Mouse (Mus musculus) spleen, adult 2 months (tissue): ENCODE data around the gene Tns1. TPM values are rescaled to one million over a fixed set of nuclear protein-coding genes. Genes with fewer than 3 reads are reported as not detected.

ENCODE experiments used
- DNase-seq, 2 experiments: peaks; one replicate each; pipeline versions ENCODE4 v3.0.0 to v3.0.0-alpha.2; 2012 to 2021; ENCODE audit warnings: low spot score in 2 of 2, low read depth in 1 of 2
- H3K27ac ChIP-seq: fragments of 200-500 bp; 2 replicates; pipeline ENCODE4 v1.5.1; 2012; ENCODE audit warnings: low read length, inconsistent platforms; ENCODE audit not compliant: insufficient read depth
- H3K27me3 ChIP-seq: fragments of 200-500 bp; 2 replicates; pipeline ENCODE4 v1.6.1; 2012; ENCODE audit warnings: mild to moderate bottlenecking, moderate library complexity, low read length, inconsistent platforms; ENCODE audit not compliant: control insufficient read depth, insufficient read depth
- H3K36me3 ChIP-seq: fragments of 200-500 bp; 2 replicates; pipeline ENCODE4 v1.6.1; 2012; ENCODE audit warnings: mild to moderate bottlenecking, low read length, inconsistent platforms; ENCODE audit not compliant: control insufficient read depth, insufficient read depth
- H3K4me1 ChIP-seq: fragments of 200-500 bp; 2 replicates; pipeline ENCODE4 v1.6.1; 2011; ENCODE audit warnings: inconsistent platforms; ENCODE audit not compliant: control insufficient read depth, insufficient read depth, insufficient read length
- H3K4me3 ChIP-seq: fragments of 200-500 bp; 2 replicates; pipeline ENCODE4 v1.5.1; 2011; ENCODE audit warnings: mild to moderate bottlenecking, inconsistent platforms; ENCODE audit not compliant: insufficient read depth, insufficient read length; ENCODE audit errors: extremely low read depth
- CTCF ChIP-seq: fragments of 200-500 bp; IDR thresholded peaks from 2 replicates; pipeline ENCODE4 v1.5.1; 2011; ENCODE audit warnings: mild to moderate bottlenecking, inconsistent platforms; ENCODE audit not compliant: insufficient read depth, insufficient read length, insufficient replicate concordance; ENCODE audit errors: extremely low read depth
- POLR2A ChIP-seq: fragments of 200-500 bp; IDR thresholded peaks from 2 replicates; pipeline ENCODE4 v1.6.1; 2011; ENCODE audit warnings: low read depth, low read length, inconsistent platforms
- WGBS: fragments of 180-500 bp; shearing (Covaris S2); methylation state at CpG from one replicate; pipeline ENCODE4 v1.1.7; 2018; 5-methylcytosine and 5-hydroxymethylcytosine counted together
- polyA plus RNA-seq: library from polyadenylated mRNA; depleted of rRNA; stranded (reverse); fragments of >200 nt; gene quantifications from 2 replicates; pipeline ENCODE4 v1.2.3, GENCODE M21; 2012

Tns1 gene
- polyA plus RNA-seq, 1 experiment: 80.4 TPM

DNA sequence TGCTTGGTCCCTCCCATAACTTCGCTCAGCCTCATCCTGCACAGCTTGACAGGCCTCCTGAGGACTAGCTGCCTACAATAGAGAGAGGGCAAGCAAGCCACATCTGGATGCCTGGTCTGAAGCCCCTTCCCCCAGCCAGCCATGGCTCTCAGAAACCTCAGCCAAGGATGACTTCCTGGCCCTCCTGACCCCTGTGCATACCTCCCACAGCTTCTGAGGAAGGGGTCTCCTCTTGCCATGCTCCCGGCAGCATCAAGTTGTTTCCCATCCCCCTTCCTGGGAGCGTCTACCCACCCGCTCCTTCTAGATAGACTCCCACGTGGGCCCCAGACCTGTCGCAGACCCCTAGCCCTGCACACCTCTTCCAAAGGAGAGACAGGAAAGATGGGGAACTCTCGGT, 33.9 kb downstream of the Tns1 start:
- WGBS: 85% methylated on average over 7 of the region's 7 CpGs
- no peaks in the 10 kb centered on the region for H3K36me3 ChIP-seq
- TF ChIP-seq POLR2A: no peak
- no peak for TF ChIP-seq CTCF
- H3K4me1 ChIP-seq: peaks cover under 1% of the 10 kb centered on the region; the same call in 1 of the 2 replicates
- no peak for DNase-seq
- peak overlapping the region; percentile 13; the same call in 1 of the 2 replicates for H3K4me3 ChIP-seq
- no peak overlapping the region for H3K27ac ChIP-seq
- no peaks in the 10 kb centered on the region for H3K27me3 ChIP-seq

- 78% methylated on average over 1 of the region's 1 CpGs for WGBS
- Histone ChIP-seq H3K27me3 (no peaks in the 10 kb centered on the region), H3K27ac (no peak overlapping the region), H3K4me3 (no peak overlapping the region), H3K36me3 (no peaks in the 10 kb centered on the region), H3K4me1 (peaks cover 8% of the 10 kb centered on the region; the same call in 1 of the 2 replicates)
- no peak for TF ChIP-seq POLR2A
- TF ChIP-seq CTCF: no peak
- no peak for DNase-seq
Measured at GRCm38 (mm10) chr1:74088569-74088968, 35.7 kb downstream of the Tns1 start.

- peak in 1 of 2 experiments; percentile 28 for DNase-seq
- 0 out of 2 replicates have a peak overlapping the region, but pooled peaks have one; percentile 21 for H3K27ac ChIP-seq
- H3K27me3 ChIP-seq: no peaks in the 10 kb centered on the region
- 64% methylated on average over 7 of the region's 7 CpGs for WGBS
- H3K4me3 ChIP-seq: no peak overlapping the region
- peaks cover 8% of the 10 kb centered on the region; the same call in 1 of the 2 replicates for H3K4me1 ChIP-seq
- no peaks in the 10 kb centered on the region for H3K36me3 ChIP-seq
- no peak for TF ChIP-seq POLR2A
- TF ChIP-seq CTCF: no peak
Measured at GRCm38 (mm10) chr1:74085566-74085965, 38.7 kb downstream of the Tns1 start.

- Histone ChIP-seq H3K4me1 (peaks cover 8% of the 10 kb centered on the region; the same call in 1 of the 2 replicates), H3K27me3 (no peaks in the 10 kb centered on the region)
- 70% methylated on average over 5 of the region's 5 CpGs for WGBS
Measured at GRCm38 (mm10) chr1:74084752-74085151, 39.5 kb downstream of the Tns1 start.

GRCm38 (mm10) chr1:74084065-74084705, 40.1 kb downstream of the Tns1 start:
- no peak overlapping the region for H3K4me3 ChIP-seq
- DNase-seq: no peak
- H3K4me1 ChIP-seq: peaks cover 8% of the 10 kb centered on the region; the same call in 1 of the 2 replicates
- no peaks in the 10 kb centered on the region for H3K36me3 ChIP-seq
- peak overlapping the region; percentile 58 for H3K27ac ChIP-seq
- no peaks in the 10 kb centered on the region for H3K27me3 ChIP-seq
- no peak for TF ChIP-seq POLR2A
- no peak for TF ChIP-seq CTCF
- WGBS: 71% methylated on average over 6 of the region's 6 CpGs

More at GRCm38 (mm10) chr1:74084752-74085151, 39.5 kb downstream of the Tns1 start:
- peak overlapping the region; percentile 58 for H3K27ac ChIP-seq
- no peaks in the 10 kb centered on the region for H3K36me3 ChIP-seq
- TF ChIP-seq POLR2A (no peak), CTCF (no peak)
- no peak overlapping the region for H3K4me3 ChIP-seq
- DNase-seq: no peak

DNA sequence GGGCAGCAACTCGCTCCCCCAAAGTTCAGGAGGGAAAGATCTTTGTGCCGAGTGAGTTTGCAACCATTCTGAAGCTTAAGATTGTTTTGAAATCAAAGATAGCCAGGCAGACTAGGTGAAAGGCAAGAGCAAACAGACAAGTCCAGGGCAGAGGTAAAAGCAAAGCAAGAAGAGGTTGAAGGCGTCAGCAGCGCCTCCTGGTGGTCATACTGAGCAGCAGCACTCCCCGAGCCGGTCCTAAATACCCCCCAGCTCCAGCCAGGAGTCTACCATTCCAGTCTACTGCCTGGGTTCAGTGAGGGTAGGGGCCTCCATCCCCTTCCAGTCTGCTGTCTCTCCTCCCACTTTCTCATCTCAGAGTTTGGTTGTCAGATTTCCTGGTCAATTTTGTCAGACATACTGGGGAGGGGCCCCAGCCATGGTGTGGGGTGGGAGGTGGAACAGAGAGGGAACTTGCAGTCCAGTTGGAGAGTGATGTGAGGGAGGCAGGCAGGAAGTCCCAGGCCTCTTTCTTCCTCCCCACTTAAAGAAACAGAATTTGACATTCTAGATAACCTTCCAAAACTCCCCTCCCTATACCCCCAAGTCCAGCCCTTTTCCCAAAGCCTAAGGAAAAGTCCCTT, 41.3 kb downstream of the Tns1 start:
- no peak for DNase-seq
- H3K4me3 ChIP-seq: no peak overlapping the region
- no peaks in the 10 kb centered on the region for H3K36me3 ChIP-seq
- H3K4me1 ChIP-seq: peaks cover 8% of the 10 kb centered on the region; the same call in 1 of the 2 replicates
- TF ChIP-seq POLR2A: no peak
- peak; percentile 83 for TF ChIP-seq CTCF
- H3K27me3 ChIP-seq: no peaks in the 10 kb centered on the region
- no peak overlapping the region; the same call in 1 of the 2 replicates for H3K27ac ChIP-seq
- WGBS: 23% methylated on average over 6 of the region's 6 CpGs

- TF ChIP-seq POLR2A (no peak), CTCF (no peak)
- DNase-seq: no peak
- H3K27ac ChIP-seq: no peak overlapping the region
Measured at GRCm38 (mm10) chr1:74081573-74081989, 42.7 kb downstream of the Tns1 start.

More at GRCm38 (mm10) chr1:74081573-74081989, 42.7 kb downstream of the Tns1 start:
- peaks cover 8% of the 10 kb centered on the region; the same call in 1 of the 2 replicates for H3K4me1 ChIP-seq
- H3K4me3 ChIP-seq: no peak overlapping the region
- H3K36me3 ChIP-seq: no peaks in the 10 kb centered on the region
- no peaks in the 10 kb centered on the region for H3K27me3 ChIP-seq
- WGBS: 22% methylated on average over 2 of the region's 2 CpGs
